Mouse (Mus musculus) retina, embryonic 14.5 days (tissue): Measurements from ENCODE around the gene Mecom.
"Not testable (repeated sequence)": the region's sequence is repeated elsewhere in the genome, so short reads cannot be mapped to it uniquely, and the experiment has no call there.

Experiments used
- DNase-seq: peaks from one replicate; pipeline ENCODE4 v3.0.0-alpha.2; 2015; ENCODE audit warnings: low spot score

The Mecom gene

GRCm38 (mm10) chr3:30253714-30254113 lies 294.1 kb downstream of the Mecom start:
- DNase-seq = no peak

- DNase-seq = no peak
These were observed 299.0 kb downstream of the Mecom start for GRCm38 (mm10) chr3:30248656-30249384.

GRCm38 (mm10) chr3:30247256-30247655 lies 300.6 kb downstream of the Mecom start:
- no peak for DNase-seq

- no peak for DNase-seq
These were observed 301.3 kb downstream of the Mecom start for GRCm38 (mm10) chr3:30246431-30247041.

GRCm38 (mm10) chr3:30245950-30246349 lies 301.9 kb downstream of the Mecom start:
- DNase-seq = no peak

GRCm38 (mm10) chr3:30244401-30244871 lies 303.4 kb downstream of the Mecom start:
- DNase-seq = no peak

GRCm38 (mm10) chr3:30243776-30244275 lies 304.0 kb downstream of the Mecom start:
- DNase-seq = no peak

- no peak for DNase-seq
These were observed 308.4 kb downstream of the Mecom start for GRCm38 (mm10) chr3:30239416-30239815.

GRCm38 (mm10) chr3:30237493-30237892 lies 310.3 kb downstream of the Mecom start:
- DNase-seq = no peak

- no peak for DNase-seq
These were observed 313.8 kb downstream of the Mecom start for GRCm38 (mm10) chr3:30234018-30234417.

- DNase-seq = peak; percentile 37
These were observed 319.7 kb downstream of the Mecom start for GRCm38 (mm10) chr3:30227964-30228670.

- DNase-seq = peak; percentile 49
These were observed 320.9 kb downstream of the Mecom start for GRCm38 (mm10) chr3:30226928-30227370.

- not testable (repeated sequence) for DNase-seq
These were observed 322.6 kb downstream of the Mecom start for GRCm38 (mm10) chr3:30225200-30225599.

- DNase-seq = peak; percentile 55
These were observed 327.0 kb downstream of the Mecom start for GRCm38 (mm10) chr3:30220701-30221412.

- no peak for DNase-seq
These were observed 327.9 kb downstream of the Mecom start for GRCm38 (mm10) chr3:30219891-30220290.

- DNase-seq = peak; percentile 53
These were observed 328.5 kb downstream of the Mecom start for GRCm38 (mm10) chr3:30219190-30219884.

- DNase-seq = no peak
These were observed 333.2 kb downstream of the Mecom start for GRCm38 (mm10) chr3:30214607-30215006.

GRCm38 (mm10) chr3:30213540-30214170 lies 334.2 kb downstream of the Mecom start:
- no peak for DNase-seq

- DNase-seq = no peak
These were observed 335.0 kb downstream of the Mecom start for GRCm38 (mm10) chr3:30212802-30213201.

- DNase-seq = no peak
These were observed 338.7 kb downstream of the Mecom start for GRCm38 (mm10) chr3:30209131-30209530.

GRCm38 (mm10) chr3:30207886-30208285 lies 339.9 kb downstream of the Mecom start:
- DNase-seq = peak; percentile 51
